Mouse (Mus musculus) liver, embryonic 15.5 days (tissue): Measurements from ENCODE around the gene Cyb5d2. TPM values are rescaled to one million over a fixed set of nuclear protein-coding genes. Genes with fewer than 3 reads are reported as not detected.

ENCODE experiments used
- ATAC-seq: fragments of 200-750 bp; cut with Nextera tagmentation; 2 replicates; pipeline ENCODE4 v1.8.0; 2017; ENCODE audit warnings: moderate number of reproducible peaks, mild to moderate bottlenecking, moderate library complexity; ENCODE audit not compliant: insufficient read depth
- H3K27ac ChIP-seq: fragments of 300-500 bp; sonication (generic); replicated peaks from 2 replicates; pipeline ENCODE4 v1.5.1; 2015; ENCODE audit warnings: mild to moderate bottlenecking, inconsistent platforms
- H3K27me3 ChIP-seq: fragments of 300-500 bp; sonication (generic); 2 replicates; pipeline ENCODE4 v1.6.1; 2015; ENCODE audit warnings: mild to moderate bottlenecking, inconsistent platforms
- H3K36me3 ChIP-seq: fragments of 300-500 bp; sonication (generic); replicated peaks from 2 replicates; pipeline ENCODE4 v1.6.1; 2015; ENCODE audit warnings: moderate library complexity, mild to moderate bottlenecking, inconsistent platforms
- H3K4me1 ChIP-seq: fragments of 300-500 bp; sonication (generic); replicated peaks from 2 replicates; pipeline ENCODE4 v1.6.1; 2015; ENCODE audit warnings: inconsistent platforms
- H3K4me2 ChIP-seq: fragments of 300-500 bp; sonication (generic); 2 replicates; pipeline ENCODE4 v1.6.1; 2015; ENCODE audit warnings: moderate library complexity, mild to moderate bottlenecking, inconsistent platforms
- H3K4me3 ChIP-seq: fragments of 300-500 bp; sonication (generic); replicated peaks from 2 replicates; pipeline ENCODE4 v1.5.1; 2015; ENCODE audit warnings: mild to moderate bottlenecking, inconsistent platforms
- H3K9ac ChIP-seq: fragments of 300-500 bp; sonication (generic); 2 replicates; pipeline ENCODE4 v1.6.1; 2015; ENCODE audit warnings: moderate library complexity, mild to moderate bottlenecking, inconsistent platforms
- H3K9me3 ChIP-seq: fragments of 300-500 bp; sonication (generic); replicated peaks from 2 replicates; pipeline ENCODE4 v1.6.1; 2016; ENCODE audit warnings: inconsistent platforms
- WGBS: fragments of 180-500 bp; shearing (Covaris S2); methylation state at CpG from one replicate; pipeline ENCODE4 v1.1.7; 2015; ENCODE audit warnings: mixed read lengths; ENCODE audit not compliant: insufficient replicate concordance; 5-methylcytosine and 5-hydroxymethylcytosine counted together
- polyA plus RNA-seq: library from polyadenylated mRNA; unstranded; fragments of >200 nt; fragmentation: Nextera tagmentation; extraction: Ambion mirVana; gene quantifications from 2 replicates; pipeline ENCODE4 v1.2.1, GENCODE M21; 2015

Cyb5d2 gene
- polyA plus RNA-seq, 1 experiment from 2014 or later, result 3.9 TPM

DNA sequence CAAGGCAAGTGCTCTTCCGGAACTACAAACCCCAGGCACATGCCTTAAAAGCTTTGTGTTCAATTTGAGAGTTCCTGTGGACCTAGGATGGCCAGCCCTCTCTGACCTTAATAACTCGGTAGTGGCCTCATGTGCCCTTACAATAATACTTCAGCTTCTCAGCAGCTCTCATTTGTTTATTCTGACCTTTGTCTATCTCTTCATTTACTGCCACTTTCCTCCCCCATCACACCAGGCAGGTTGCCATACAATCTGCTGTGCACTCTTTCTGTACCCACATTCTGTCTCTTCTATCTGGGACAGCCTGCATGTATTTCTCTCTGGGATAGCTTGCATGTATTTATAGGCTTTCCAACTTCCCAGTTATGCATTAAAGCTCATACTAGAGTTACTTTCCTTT, 10.6 kb upstream of the Cyb5d2 start:
- H3K4me1 ChIP-seq, result 0 out of 2 replicates have a peak, but pooled peaks cover 4% of the 10 kb centered on the region
- no peak overlapping the region for H3K27ac ChIP-seq
- no peaks in the 10 kb centered on the region for H3K27me3 ChIP-seq
- H3K9me3 ChIP-seq, result no peaks in the 10 kb centered on the region
- no peaks in the 10 kb centered on the region for H3K36me3 ChIP-seq
- H3K9ac ChIP-seq, result no peak overlapping the region
- no peak overlapping the region for H3K4me2 ChIP-seq
- WGBS, result 77% methylated on average over 2 of the region's 2 CpGs
- ATAC-seq, result no peak
- H3K4me3 ChIP-seq, result no peak overlapping the region

DNA sequence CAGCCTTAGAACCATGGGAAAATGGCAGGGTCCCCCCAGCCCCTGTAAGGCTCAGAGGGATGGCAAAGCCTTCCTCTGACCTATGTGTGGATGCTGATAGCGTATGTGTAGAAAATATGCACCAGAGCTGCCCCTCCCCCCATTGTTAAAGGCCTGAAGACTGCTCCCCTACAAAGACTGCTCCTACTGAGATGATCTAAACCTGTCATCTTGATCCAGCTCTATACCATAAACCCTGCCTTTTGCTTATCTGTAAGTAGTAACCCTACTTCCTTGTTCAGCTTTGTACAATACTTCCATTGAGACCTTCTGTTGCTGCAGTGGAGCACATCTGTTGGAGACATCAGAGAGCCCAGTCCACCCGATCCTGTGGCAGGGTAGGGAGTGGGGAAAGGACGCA, 9.3 kb upstream of the Cyb5d2 start:
- Histone ChIP-seq H3K4me1 (peaks cover 10% of the 10 kb centered on the region), H3K27ac (no peak overlapping the region), H3K9me3 (no peaks in the 10 kb centered on the region), H3K9ac (no peak overlapping the region), H3K27me3 (no peaks in the 10 kb centered on the region), H3K36me3 (no peaks in the 10 kb centered on the region), H3K4me2 (no peak overlapping the region), H3K4me3 (no peak overlapping the region)
- no peak for ATAC-seq
- 68% methylated on average over 3 of the region's 3 CpGs for WGBS

DNA sequence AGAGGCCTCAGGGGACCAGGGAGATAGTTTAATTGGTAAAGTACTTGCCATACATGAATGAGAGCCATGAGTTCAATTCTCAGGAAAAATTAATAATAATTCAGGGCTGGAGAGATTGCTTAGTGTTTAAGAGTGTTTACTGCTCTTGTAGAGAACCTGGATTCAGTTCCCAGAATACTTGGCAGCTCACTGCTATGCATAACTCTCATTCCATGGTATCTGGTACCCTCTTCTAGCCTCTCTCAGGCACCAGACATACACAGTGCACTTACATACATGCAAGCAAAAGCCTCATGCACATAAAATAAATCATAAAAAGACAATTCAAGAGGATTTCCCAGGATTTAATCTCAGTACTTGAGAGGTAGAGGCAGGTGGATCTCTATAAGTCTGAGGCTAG, 8.6 kb upstream of the Cyb5d2 start:
- H3K27me3 ChIP-seq, result no peaks in the 10 kb centered on the region
- H3K4me2 ChIP-seq, result no peak overlapping the region
- peaks cover 10% of the 10 kb centered on the region for H3K4me1 ChIP-seq
- no peak overlapping the region for H3K4me3 ChIP-seq
- no peak overlapping the region for H3K27ac ChIP-seq
- H3K9ac ChIP-seq, result no peak overlapping the region
- no peak for ATAC-seq
- H3K36me3 ChIP-seq, result no peaks in the 10 kb centered on the region
- no peaks in the 10 kb centered on the region for H3K9me3 ChIP-seq

GRCm38 (mm10) chr11:72803038-72803437, 7.1 kb upstream of the Cyb5d2 start:
- Histone ChIP-seq H3K27me3 (no peaks in the 10 kb centered on the region), H3K36me3 (no peaks in the 10 kb centered on the region), H3K9ac (no peak overlapping the region), H3K4me2 (no peak overlapping the region), H3K4me3 (no peak overlapping the region), H3K27ac (no peak overlapping the region), H3K9me3 (no peaks in the 10 kb centered on the region), H3K4me1 (peaks cover 13% of the 10 kb centered on the region)
- WGBS, result 76% methylated on average over 3 of the region's 3 CpGs
- no peak for ATAC-seq

DNA sequence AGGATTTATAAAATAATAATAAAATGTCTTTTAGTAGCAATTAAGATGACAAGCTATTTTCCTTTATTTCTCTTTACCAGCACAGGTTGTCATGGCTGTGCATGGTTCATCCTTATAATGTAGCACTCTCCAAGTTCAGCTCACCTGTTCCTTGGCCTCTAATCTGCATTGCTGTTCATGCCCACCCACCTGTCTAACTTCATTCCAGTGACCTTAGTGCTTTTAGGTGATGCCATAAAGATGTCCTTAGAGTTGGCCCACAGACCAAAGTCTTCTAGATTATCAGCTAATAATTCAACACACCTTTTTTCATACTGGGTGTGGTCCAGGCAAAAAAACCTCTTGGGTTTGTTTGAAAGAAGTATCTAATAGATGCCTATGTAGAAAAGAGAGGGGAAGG, 5.2 kb upstream of the Cyb5d2 start:
- no peaks in the 10 kb centered on the region for H3K9me3 ChIP-seq
- ATAC-seq, result no peak
- H3K27ac ChIP-seq, result no peak overlapping the region
- no peaks in the 10 kb centered on the region for H3K36me3 ChIP-seq
- H3K4me2 ChIP-seq, result no peak overlapping the region
- no peaks in the 10 kb centered on the region for H3K27me3 ChIP-seq
- H3K4me3 ChIP-seq, result no peak overlapping the region
- H3K9ac ChIP-seq, result no peak overlapping the region
- peaks cover 25% of the 10 kb centered on the region for H3K4me1 ChIP-seq

- no peak for ATAC-seq
- Histone ChIP-seq H3K9me3 (no peaks in the 10 kb centered on the region), H3K9ac (no peak overlapping the region), H3K27ac (no peak overlapping the region), H3K27me3 (no peaks in the 10 kb centered on the region), H3K4me3 (no peak overlapping the region), H3K4me1 (peaks cover 37% of the 10 kb centered on the region), H3K4me2 (no peak overlapping the region), H3K36me3 (no peaks in the 10 kb centered on the region)
These were observed 2.2 kb upstream of the Cyb5d2 start for GRCm38 (mm10) chr11:72798112-72798511.

DNA sequence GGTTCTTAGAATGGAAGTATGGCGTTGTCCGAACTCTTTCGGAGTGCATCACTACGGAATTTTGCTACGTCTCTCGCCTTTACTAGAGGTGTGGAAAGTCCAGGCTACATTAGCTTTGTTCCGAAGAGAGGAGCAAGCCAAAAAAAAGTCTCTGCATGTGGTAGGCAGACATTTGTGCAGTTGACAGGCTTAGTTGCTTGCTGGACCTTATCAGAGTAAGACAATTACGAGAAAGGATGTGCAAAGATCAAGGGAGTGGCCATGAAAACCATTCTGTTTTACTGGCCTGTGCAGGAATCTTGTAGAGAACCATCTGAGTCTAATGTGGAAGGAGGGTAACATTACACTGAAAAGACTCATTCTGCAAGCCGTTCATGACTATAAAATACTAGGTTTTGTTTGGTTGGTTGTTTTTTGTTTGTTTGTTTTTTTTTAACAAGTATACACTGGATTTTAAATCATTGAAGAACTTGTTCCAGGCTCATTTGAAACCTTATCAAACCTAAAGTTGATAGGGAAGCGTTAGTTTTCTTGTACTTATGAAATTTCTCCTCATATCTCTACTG, 914 bp upstream of the Cyb5d2 start:
- peak overlapping the region; percentile 89 for H3K27ac ChIP-seq
- no peaks in the 10 kb centered on the region for H3K27me3 ChIP-seq
- H3K4me1 ChIP-seq, result peaks cover 39% of the 10 kb centered on the region
- peak overlapping the region; percentile 95 for H3K4me3 ChIP-seq
- WGBS, result 7% methylated on average over 10 of the region's 10 CpGs
- H3K4me2 ChIP-seq, result peak overlapping the region; percentile 87
- H3K36me3 ChIP-seq, result no peaks in the 10 kb centered on the region
- H3K9ac ChIP-seq, result peak overlapping the region; percentile 96
- no peaks in the 10 kb centered on the region for H3K9me3 ChIP-seq
- ATAC-seq, result no peak

DNA sequence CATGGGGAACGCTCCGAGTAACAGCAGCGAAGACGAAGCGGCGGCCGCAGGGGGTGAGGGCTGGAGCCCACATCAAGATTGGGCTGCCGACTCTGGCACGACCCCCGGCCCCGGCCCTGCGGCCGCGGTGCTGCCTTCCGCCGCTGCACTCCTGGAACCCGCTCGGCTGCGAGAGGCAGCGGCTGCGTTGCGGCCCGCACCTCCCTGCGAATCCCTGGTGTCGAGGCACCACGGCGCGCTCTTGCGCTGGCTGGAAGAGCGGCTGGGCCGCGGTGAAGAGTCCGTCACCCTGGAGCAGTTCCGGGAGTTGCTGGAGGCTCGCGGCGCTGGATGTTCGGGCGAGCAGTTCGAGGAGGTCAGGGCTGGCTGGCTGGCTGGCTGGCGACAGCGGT, 350 bp upstream of the Cyb5d2 start:
- Histone ChIP-seq H3K27me3 (no peaks in the 10 kb centered on the region), H3K9me3 (no peaks in the 10 kb centered on the region), H3K36me3 (no peaks in the 10 kb centered on the region), H3K4me2 (peak overlapping the region; percentile 87), H3K9ac (peak overlapping the region; percentile 96), H3K4me3 (peak overlapping the region; percentile 95), H3K27ac (peak overlapping the region; percentile 89), H3K4me1 (peaks cover 38% of the 10 kb centered on the region)
- WGBS, result under 1% methylated on average over 42 of the region's 42 CpGs
- peak; percentile 31 for ATAC-seq

DNA sequence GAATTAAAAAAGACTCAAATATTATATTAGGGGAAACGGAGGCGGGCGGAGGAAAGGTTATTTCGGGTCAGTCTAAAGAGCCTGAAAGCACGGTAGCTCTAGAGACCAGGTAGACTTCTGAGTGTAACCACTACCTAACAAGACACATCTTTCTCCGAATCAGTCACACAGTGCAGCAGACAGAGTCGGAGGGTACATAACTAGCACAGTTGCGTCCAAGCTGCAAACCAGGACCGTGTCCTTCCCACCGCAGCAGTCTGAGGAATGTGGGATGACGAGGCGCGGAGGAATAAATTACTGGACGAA, 840 bp downstream of the Cyb5d2 start:
- no peak for ATAC-seq
- H3K27ac ChIP-seq, result peak overlapping the region; percentile 89
- H3K4me3 ChIP-seq, result peak overlapping the region; percentile 95
- H3K4me2 ChIP-seq, result peak overlapping the region; percentile 87
- H3K9ac ChIP-seq, result peak overlapping the region; percentile 87
- WGBS, result 12% methylated on average over 14 of the region's 14 CpGs
- H3K27me3 ChIP-seq, result no peaks in the 10 kb centered on the region
- H3K4me1 ChIP-seq, result peaks cover 34% of the 10 kb centered on the region
- no peaks in the 10 kb centered on the region for H3K36me3 ChIP-seq
- H3K9me3 ChIP-seq, result no peaks in the 10 kb centered on the region

DNA sequence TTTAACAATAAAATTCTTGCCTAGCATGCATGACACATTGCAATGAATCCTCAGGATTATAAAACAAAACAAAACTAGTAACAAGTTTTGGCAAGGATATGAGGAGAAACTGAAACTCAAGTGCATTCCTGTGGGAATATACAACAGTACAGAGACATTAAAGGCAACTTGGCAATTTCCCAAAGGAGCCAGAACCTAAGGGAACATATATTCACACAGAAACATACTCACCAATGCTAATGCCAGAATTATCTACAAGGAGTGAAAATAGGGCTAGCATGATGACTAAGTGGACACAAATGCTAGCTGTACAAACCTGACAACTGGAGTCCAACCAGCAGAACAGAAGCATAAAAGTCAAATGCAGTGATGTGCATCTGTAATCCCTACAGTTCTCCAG, 3.9 kb downstream of the Cyb5d2 start:
- Histone ChIP-seq H3K36me3 (no peaks in the 10 kb centered on the region), H3K27me3 (no peaks in the 10 kb centered on the region), H3K27ac (no peak overlapping the region), H3K9ac (no peak overlapping the region), H3K4me2 (no peak overlapping the region), H3K9me3 (no peaks in the 10 kb centered on the region), H3K4me3 (no peak overlapping the region), H3K4me1 (peaks cover 21% of the 10 kb centered on the region)
- ATAC-seq, result no peak

GRCm38 (mm10) chr11:72782503-72782902, 13.4 kb downstream of the Cyb5d2 start:
- H3K4me2 ChIP-seq, result no peak overlapping the region
- no peaks in the 10 kb centered on the region for H3K9me3 ChIP-seq
- H3K4me1 ChIP-seq, result no peaks in the 10 kb centered on the region
- H3K27me3 ChIP-seq, result no peaks in the 10 kb centered on the region
- no peak overlapping the region for H3K9ac ChIP-seq
- H3K36me3 ChIP-seq, result no peaks in the 10 kb centered on the region
- ATAC-seq, result no peak
- H3K4me3 ChIP-seq, result no peak overlapping the region
- no peak overlapping the region for H3K27ac ChIP-seq
- 65% methylated on average over 3 of the region's 3 CpGs for WGBS

DNA sequence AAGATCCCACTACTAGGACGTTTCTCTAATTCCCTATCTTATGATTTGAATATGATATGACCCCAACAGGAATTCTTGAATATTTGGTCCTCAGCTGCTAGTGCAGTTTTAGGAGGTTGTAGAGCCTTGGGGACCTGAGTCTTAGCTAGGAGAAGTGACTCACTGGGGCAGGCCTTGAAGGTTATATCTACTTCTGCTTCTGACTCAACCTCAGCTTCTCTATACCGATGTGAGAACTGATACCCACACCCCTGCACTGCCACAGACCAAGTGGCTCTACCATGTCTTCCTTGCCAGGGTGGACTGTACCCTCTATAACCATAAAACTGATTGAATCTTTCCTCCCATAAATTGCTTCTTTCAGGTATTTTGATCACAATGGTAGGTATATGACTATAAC, 13.8 kb downstream of the Cyb5d2 start:
- H3K36me3 ChIP-seq, result no peaks in the 10 kb centered on the region
- no peaks in the 10 kb centered on the region for H3K4me1 ChIP-seq
- H3K4me3 ChIP-seq, result no peak overlapping the region
- H3K9ac ChIP-seq, result no peak overlapping the region
- H3K4me2 ChIP-seq, result no peak overlapping the region
- no peaks in the 10 kb centered on the region for H3K27me3 ChIP-seq
- 27% methylated on average over 2 of the region's 2 CpGs for WGBS
- H3K9me3 ChIP-seq, result no peaks in the 10 kb centered on the region
- no peak for ATAC-seq
- no peak overlapping the region for H3K27ac ChIP-seq
